Mouse (Mus musculus): ENCODE measurements around the gene Slc25a54.

GRCm38 (mm10) chr3:109043395-109043794 is 36.9 kb upstream of the Slc25a54 start:
- no peak for TF ChIP-seq CTCF (IDR thresholded peaks at IDR 0.05; ENCODE audit: low read depth, low read length)
- no peak for TF ChIP-seq EP300 (IDR thresholded peaks at IDR 0.05; ENCODE audit: insufficient read depth, low read depth, low read length)
- TF ChIP-seq POLR2A (IDR thresholded peaks at IDR 0.05; ENCODE audit: insufficient read depth, low read length), result no peak
